Mouse (Mus musculus) kidney, postnatal 10 days (tissue): Measurements from ENCODE around the gene Pcyox1.
"Not testable (repeated sequence)": the region's sequence is repeated elsewhere in the genome, so short reads cannot be mapped to it uniquely, and the experiment has no call there.

ENCODE experiments used
- DNase-seq: peaks from one replicate; pipeline ENCODE4 v3.0.0; 2021; ENCODE audit warnings: mixed read lengths

Gene Pcyox1

DNA sequence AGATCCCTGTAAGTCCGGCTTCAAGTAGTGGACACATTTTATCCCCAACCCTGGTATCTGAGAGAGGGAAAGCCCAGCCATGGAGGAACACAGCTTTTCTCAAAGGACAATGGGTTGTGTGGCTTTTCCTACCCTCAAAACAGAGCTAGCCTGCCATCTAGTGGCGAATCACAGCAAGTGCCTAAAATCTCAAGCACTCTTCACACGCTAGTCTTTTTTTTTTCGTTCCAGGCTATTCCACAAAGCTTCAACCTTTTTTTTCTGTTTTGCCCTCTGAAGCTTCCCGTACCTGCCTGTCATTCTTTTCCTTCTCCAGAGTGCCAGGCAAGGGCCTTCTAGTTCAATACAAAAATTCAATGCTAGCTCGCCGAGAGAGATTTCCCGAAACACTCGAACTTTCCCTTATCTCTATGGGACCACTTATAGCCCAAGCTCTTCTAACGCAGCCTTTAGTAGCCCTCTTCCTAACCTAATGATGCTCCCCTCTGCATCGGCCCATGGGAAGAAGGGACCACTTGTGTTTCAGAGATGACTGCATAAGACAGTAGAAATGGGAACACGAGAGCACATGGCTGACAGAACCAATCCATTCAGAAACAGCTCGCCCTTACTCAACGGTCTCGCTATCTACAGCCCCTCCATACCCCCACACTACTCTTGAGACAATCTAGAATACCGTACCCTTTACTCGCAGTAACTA, 32.4 kb downstream of the Pcyox1 start:
- peak; percentile 88 for DNase-seq

GRCm38 (mm10) chr6:86361373-86361772, 35.6 kb downstream of the Pcyox1 start:
- DNase-seq = no peak

GRCm38 (mm10) chr6:86360691-86361090, 36.3 kb downstream of the Pcyox1 start:
- DNase-seq = peak; percentile 63

DNA sequence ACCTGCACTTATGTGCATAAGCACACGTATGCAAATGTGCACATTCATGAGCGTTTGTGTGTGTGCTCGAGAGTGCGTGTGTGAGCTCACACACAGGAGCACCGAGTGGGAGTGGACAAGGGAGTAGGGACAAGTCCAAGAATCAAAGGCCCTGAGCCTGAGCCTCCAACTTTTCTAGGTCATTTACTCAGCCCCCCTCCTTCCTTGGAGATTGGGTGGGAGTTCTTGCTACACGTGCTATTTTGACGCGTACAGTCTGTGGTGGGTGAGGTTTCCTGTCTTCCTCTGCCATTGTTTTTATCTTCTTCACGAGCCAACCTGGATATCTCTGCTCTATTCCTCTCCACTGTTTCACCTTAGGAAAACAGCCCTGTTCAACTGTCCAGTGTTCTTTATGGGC, 40.0 kb downstream of the Pcyox1 start:
- DNase-seq = no peak

DNA sequence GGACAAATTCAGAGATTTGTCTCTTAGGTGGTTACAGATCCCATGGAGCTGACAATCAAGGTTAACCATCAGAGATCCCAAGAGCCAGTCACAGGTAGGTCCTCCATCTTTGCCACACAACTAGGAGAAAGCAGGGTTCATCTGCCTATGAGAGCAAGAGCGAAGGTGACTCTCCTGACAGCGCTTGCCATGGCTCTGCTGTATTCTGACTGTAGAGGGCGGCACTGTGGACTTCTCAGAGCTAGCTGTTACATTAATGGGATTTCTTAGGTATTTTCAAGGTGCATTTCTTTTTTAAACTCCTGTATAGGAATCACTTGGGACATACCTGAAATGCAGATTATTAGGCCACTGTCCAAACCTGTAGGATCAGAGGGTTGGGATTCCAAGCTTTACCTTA, 42.0 kb downstream of the Pcyox1 start:
- no peak for DNase-seq

DNA sequence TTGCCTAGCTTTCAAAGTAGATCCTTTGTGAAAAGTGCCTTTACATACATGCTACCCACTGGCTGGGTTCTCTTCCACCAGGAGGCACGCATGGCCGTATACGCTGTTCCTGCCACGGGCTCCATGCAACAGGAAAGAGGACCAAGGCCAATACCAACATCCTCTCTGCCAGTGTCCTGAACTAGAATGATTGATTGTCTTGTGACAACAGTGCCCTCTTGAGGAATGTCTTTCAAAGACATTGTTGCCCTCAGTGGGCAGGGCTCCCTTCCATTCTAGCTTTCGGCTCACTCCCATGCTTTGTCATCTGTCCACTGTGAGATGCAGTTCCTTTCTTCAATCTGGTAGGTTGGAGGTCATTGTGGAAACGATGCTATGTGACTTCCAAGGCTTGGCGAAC, 47.7 kb downstream of the Pcyox1 start:
- DNase-seq = no peak

DNA sequence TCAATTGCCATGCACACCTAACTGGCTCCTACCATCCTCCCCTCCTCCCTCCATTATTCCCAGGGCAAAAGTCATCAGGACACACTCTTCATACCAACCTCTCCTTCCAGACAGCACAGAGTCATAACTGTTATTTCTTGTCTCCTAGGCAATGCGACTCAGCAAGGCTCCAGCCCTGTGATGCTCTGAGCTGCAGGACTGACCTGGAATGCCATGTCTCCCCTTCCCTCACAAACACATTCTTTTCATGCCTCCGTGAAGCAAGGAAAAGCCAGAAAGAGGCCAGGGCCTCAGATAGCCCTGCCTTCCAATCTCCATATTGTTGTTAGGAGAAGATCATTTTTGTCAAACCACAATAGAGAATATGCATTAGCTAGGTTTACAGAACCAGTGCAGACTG, 50.9 kb downstream of the Pcyox1 start:
- no peak for DNase-seq

DNA sequence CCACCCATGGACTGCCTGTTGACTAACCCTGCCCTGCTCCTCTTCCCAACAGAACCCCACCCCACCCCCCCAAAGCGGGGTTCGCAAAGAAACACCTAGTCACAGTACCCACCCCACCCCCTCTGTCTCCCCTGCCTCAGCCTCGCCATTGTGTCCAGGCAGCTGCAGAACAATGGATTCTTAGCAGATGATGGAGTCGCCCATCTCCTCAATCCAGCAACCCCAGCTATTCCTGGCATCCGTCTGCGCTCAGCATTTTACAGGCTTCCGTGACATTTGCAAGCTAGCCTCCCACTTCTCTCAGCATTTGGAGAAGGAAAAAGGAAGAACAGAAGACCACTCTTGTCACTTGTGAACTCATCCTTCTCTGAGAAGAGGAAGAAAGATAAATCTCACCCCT, 53.3 kb downstream of the Pcyox1 start:
- no peak for DNase-seq

DNA sequence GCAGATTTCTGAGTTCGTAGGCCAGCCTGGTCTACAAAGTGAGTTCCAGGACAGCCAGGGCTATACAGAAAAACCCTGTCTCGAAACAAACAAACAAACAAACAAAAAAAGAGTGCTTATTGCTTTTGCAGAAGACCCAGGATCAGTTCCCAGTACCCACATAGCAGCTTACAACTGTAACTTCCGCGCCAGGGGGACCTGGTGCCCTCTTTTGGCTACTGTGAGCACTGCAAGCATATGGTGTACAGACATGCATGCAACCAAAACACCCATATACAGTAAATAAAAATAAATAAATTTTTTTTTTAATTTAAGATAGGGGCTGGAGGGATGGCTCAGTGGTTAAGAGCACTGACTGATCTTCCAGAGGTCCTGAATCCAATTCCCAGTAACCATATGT, 60.6 kb downstream of the Pcyox1 start:
- not testable (repeated sequence) for DNase-seq
